Mouse (Mus musculus): ENCODE results near the gene Hoxb4.

Gene Hoxb4

GRCm38 (mm10) chr11:96313806-96314428 lies 4.2 kb upstream of the Hoxb4 start:
- DNase-seq (ENCODE audit: low spot score), result no peak

GRCm38 (mm10) chr11:96314671-96315343 lies 3.3 kb upstream of the Hoxb4 start:
- no peak for DNase-seq (ENCODE audit: low spot score)

GRCm38 (mm10) chr11:96315344-96315681 lies 2.8 kb upstream of the Hoxb4 start:
- no peak for DNase-seq (ENCODE audit: low spot score)

GRCm38 (mm10) chr11:96316696-96317607 lies 1.1 kb upstream of the Hoxb4 start:
- DNase-seq (ENCODE audit: low spot score), result no peak

- peak; percentile 77 for DNase-seq (ENCODE audit: low spot score)
Observed at GRCm38 (mm10) chr11:96318368-96319070, 452 bp downstream of the Hoxb4 start.

- DNase-seq (ENCODE audit: low spot score), result no peak
Observed at GRCm38 (mm10) chr11:96319071-96319902, 1.2 kb downstream of the Hoxb4 start.

- peak; percentile 76 for DNase-seq (ENCODE audit: low spot score)
Observed at GRCm38 (mm10) chr11:96319910-96320309, 1.8 kb downstream of the Hoxb4 start.

- no peak for DNase-seq (ENCODE audit: low spot score)
Observed at GRCm38 (mm10) chr11:96320688-96321087, 2.6 kb downstream of the Hoxb4 start.

GRCm38 (mm10) chr11:96321846-96322245 lies 3.8 kb downstream of the Hoxb4 start:
- DNase-seq (ENCODE audit: low spot score), result no peak

GRCm38 (mm10) chr11:96322738-96323137 lies 4.7 kb downstream of the Hoxb4 start:
- DNase-seq (ENCODE audit: low spot score), result no peak

GRCm38 (mm10) chr11:96323154-96323553 lies 5.1 kb downstream of the Hoxb4 start, which contains the start of gene Hoxb3:
Gene Hoxb3 (plus strand): TSS chr11:96323326.
- DNase-seq (ENCODE audit: low spot score), result no peak

GRCm38 (mm10) chr11:96324125-96324524 lies 6.1 kb downstream of the Hoxb4 start:
- DNase-seq (ENCODE audit: low spot score), result no peak

- DNase-seq (ENCODE audit: low spot score), result no peak
Observed at GRCm38 (mm10) chr11:96324965-96325364, 6.9 kb downstream of the Hoxb4 start.

- DNase-seq (ENCODE audit: low spot score), result no peak
Observed at GRCm38 (mm10) chr11:96325747-96326212, 7.7 kb downstream of the Hoxb4 start.

GRCm38 (mm10) chr11:96326705-96327104 lies 8.6 kb downstream of the Hoxb4 start:
- no peak for DNase-seq (ENCODE audit: low spot score)

GRCm38 (mm10) chr11:96327122-96327521 lies 9.1 kb downstream of the Hoxb4 start:
- no peak for DNase-seq (ENCODE audit: low spot score)

- no peak for DNase-seq (ENCODE audit: low spot score)
Observed at GRCm38 (mm10) chr11:96327750-96328149, 9.7 kb downstream of the Hoxb4 start.

- no peak for DNase-seq (ENCODE audit: low spot score)
Observed at GRCm38 (mm10) chr11:96328605-96329004, 10.5 kb downstream of the Hoxb4 start.

- DNase-seq (ENCODE audit: low spot score), result no peak
Observed at GRCm38 (mm10) chr11:96332105-96332504, 14.0 kb downstream of the Hoxb4 start.

- no peak for DNase-seq (ENCODE audit: low spot score)
Observed at GRCm38 (mm10) chr11:96332618-96333032, 14.6 kb downstream of the Hoxb4 start.

All from urinary bladder, postnatal 14 days (tissue).